Mouse (Mus musculus) cerebellum, adult 9-10 months (tissue): Measurements from ENCODE around the gene Osr1.

Source experiments
- DNase-seq: peaks from one replicate; pipeline ENCODE4 v3.0.0; 2022

Osr1 gene

DNA sequence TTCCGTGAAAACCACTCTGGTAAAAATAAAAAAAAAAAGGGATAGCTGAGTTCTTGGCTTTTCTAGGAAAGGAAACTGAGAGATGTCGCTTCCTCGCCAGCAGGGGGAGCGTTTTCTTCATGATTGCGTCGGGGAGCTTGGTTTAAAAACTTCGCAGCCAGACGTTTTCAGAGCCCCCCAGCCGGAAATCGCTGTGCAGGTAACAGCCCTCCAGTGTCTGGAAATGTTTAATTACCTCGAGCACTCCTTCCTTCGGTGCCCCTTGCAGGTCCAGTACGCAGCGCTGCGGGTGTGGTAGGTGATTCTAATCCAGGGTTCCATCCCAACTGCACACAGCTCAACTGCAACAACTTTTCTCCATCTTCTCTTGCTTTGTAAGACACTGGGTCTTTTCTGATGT, at the start of gene Osr1:
Osr1 (plus strand) TSS at position 146 of the 400 bp plus-strand sequence.
- peak; percentile 25 for DNase-seq

DNA sequence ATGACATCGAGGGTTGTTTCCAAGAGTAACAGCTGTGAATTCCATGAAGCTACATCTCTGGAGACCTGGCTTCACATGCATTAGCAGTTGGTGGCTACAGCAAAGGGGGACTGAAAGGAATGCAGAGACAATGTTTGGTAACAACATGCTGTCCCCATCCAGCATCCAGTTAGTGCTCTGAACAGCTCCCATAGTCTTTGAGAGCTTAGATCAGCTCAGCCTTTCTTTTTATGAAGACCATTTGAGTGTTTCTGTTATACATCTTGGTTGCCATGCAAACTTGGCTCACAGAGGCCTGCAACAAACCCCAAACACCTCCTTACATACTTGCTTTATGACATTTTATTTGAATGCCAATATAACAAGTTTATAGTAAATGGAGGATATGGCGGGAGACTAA, 19.6 kb upstream of the Osr1 start:
- DNase-seq: no peak

DNA sequence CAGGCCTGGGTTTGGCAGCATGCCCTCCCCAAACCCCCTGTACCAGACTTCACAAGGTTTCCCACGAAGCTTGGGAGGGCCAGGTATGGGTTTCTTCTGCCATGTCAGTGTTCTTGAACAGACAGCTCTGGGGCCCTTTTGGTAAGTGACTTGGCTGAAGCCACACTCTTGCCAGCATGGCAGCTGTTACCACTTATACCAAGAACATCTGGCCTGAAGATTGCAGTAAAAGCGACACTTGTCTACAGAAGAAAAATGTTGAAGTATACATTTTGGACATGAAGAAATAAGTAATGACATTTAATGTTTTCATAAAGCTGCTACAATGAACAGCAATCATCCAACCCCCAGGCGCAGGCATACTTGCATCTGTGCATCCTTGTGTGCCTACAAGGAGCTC, 5.0 kb upstream of the Osr1 start:
- no peak for DNase-seq

DNA sequence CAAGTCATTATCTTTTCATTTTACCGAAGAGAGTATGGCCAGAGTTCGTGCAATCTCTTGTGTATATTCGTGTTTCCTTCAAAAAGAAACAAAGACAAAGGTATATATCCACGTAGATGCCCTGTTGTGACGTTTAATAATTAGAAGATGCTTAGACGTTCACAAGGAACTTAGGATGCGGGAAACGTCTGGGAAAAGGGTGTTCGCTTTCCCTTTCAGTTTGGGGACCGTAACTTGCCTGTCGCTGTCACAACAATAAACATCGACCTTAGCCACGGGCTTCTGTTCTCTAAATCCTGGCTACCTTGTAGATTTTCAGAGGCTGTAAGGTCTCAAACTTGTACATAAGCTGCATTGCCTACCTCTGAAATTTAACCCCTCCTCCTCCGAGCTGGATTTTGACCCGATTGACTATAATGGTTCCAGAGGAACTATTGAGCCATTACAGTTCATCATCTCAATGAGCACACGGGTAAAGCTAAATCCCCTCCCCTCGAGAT, 630 bp downstream of the Osr1 start:
- no peak for DNase-seq

DNA sequence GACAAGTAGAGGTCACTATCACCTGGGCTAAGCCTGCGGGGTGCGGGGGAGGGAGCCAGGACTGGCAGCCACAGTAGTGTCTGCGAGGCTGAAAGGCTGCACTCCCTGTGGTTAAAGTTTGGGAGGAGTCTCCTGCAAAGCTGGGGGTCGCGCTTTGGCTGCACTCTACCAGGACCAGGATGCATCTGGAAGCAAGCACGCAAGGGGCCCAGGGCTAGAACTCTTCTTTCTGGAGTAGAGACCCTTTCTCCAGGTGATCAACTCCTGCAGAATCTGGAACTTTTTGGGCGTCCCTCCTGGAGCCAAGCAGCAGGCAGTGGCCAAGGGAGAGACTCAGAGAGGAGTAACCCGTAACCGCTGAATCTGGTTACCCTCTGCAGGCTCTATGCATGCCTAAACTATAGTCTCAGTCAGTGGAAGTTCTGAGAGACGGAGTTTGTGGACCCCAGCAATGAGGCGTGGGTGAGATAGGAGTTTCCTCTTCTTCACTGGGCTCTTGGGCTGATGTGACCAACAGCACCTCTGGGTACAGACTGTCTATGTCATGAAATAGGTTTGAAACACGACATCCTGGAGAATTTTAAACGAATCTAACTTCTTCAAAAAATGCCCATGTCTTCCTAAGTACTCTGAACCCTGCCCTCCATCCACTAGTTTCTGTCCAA, 1.5 kb downstream of the Osr1 start:
- DNase-seq: no peak

DNA sequence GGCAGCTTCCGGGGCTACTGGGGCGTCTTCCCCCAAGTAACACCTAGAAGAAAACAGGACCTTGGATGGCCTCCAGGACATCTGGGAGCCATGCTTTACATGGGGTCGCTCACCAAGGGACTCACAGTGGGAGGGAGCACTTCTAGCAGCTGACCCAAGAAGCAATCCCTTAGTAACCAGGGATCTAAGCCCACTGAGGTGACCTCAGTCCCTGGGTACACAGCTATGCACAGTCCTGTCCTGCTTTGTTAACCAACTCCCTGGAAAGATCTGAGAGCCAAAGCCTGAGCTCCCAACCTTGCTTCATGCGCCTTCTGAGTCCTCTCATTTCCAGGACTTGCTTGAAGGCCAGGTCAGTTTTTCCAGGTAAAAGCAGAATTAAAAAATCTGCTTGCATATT, 2.1 kb downstream of the Osr1 start:
- no peak for DNase-seq

DNA sequence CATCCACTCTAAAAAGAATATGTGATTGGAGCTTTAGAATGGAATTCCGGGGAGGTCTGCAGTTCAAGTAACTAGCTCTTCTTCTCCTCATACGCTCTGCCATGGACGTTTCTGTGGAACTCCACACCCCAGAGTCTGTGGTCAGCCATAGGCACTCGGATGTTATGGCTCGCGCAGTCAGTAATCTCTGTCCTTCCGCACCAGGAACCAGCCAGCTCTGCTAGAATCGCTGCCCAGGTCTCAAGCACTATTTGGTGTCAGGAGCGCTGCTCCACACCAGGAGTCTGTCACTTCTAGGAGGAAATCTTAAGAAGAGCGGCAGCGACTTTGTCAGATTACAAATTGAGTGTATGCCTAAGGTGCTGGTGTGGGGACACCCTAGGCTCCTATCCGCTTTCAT, 3.8 kb downstream of the Osr1 start:
- DNase-seq: no peak

DNA sequence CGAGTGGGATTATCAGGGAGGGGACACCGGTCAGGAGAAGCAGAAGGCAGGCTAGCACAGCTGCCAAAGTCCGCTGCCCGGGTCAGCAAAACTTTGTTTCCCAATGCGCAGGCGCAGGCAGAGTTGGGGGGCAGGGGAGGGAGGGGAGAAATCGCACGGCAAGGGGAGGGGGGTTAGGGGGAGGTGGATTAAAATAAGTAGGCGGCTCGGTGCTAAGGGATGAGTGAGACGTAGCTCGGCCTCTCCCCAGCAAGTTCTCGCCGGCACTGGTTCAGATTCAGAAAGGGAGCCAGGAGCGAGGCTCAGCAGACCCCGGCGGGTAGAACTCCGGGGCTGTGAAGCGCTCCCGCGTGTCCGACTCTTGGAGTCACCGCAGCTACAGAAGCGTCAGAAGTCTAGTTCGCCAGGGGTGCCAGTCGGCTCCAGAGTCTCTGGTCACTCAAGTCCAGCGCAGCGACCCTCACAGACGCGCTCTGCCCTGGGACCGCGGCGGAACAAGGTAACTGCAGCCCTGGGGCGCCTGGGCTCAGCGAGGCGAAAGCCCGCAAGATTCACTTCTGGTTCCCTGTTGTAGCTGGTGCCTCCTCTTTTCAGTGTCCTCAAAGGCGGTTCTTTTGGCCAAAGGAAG, 4.4 kb downstream of the Osr1 start:
- DNase-seq: no peak

DNA sequence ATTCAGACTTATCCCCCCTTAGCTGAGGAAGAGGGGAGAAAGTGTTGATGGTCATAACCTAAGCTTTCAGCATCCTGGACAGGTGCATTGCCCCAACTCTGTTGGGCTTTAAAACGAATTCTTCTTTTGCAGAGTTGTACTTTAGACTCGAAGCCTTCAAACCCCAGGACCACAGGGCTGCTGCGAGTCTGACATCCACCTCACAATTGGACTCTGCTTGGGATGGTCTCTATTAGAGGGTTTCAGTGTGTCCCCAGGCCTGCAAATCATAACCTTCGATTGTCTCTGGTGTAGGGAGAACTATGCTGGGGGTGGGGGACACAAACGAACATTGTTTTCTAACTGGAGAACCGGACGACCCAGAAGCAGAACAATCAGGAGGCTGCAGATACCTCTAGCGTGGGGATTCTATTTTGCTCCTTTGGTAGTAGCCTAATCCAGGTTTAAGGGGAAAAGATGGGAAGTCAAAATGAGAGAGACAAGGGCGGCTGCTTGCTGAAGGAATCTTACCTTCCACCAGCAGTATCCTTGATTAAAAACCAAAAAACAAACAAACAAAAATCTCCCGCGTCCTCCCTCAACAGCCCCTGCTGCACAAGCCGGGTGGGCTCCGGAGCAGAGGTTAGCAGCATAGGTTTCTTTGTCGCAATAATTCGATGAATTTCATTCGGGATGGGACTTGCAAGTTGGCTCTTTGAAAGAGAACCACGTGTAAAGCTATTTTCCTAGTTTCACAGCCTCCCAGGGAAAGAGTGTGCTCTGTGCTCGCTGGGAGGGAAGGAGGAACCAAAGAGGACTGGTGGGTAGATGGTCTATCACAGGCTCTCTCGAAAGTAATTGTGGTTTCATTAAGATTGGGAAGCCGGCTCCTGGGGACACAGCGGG, 5.5 kb downstream of the Osr1 start:
- DNase-seq: no peak

DNA sequence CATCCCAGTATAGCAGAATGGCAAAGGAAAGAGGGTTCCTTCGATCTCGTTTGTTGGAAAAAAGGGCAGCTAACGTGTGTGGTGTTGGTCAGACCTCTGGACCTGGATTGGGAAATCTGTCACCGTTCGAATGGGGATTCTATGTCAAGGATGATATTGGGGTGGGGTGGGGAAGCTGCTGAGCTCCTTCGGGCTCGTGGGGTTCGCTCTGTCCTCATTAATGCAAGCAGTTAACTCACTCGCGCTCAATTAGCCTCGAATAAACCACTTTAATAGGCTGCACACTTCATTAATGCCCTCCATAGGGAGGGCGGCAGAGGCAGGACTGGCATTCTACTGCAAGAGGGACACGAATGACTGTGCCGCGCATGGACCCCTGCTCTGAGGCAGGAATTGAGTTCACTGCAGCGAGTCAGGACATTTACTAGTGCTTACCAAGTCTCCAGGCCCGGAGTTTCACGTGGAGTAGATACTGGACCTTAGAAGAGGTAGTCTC, 6.2 kb downstream of the Osr1 start:
- no peak for DNase-seq

DNA sequence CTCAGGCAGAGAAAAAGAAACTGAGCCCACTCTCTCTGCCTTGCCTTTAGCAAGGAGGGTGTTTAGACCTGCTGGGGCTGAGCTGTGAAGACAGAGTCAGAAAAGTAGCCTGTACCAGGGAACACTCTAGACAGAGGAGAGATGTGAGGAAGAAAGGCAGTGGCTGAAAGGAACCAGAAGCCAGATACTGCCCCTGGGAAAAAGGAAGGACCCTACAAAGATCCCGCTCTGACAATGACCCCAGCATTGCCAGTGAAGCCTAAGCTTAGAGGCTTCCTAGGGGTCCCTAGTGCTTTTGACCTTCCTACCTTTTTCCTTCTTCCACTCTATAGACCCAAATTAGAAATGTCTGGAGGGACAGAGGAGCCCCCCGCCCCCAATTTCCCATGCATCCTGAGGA, 7.7 kb downstream of the Osr1 start:
- DNase-seq: no peak

DNA sequence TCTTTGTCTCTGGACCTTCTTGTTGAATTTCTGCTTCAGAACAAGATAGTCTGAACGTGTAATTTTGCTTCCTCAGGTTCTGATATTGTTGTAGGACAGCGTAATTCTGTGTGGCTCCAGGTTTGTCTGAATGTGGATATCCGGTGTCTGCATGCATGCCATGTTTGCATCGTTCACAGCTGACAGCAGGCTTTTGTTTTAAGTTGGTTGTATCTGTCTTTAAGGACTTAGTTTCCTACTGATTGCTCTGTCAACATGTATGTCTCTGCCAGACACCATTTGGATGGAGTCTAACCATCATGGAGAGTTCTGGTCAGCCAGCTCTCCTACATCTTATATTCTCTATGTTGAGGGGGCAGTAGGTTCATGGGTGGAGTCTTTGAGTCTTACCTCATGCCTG, 8.7 kb downstream of the Osr1 start:
- DNase-seq: no peak

DNA sequence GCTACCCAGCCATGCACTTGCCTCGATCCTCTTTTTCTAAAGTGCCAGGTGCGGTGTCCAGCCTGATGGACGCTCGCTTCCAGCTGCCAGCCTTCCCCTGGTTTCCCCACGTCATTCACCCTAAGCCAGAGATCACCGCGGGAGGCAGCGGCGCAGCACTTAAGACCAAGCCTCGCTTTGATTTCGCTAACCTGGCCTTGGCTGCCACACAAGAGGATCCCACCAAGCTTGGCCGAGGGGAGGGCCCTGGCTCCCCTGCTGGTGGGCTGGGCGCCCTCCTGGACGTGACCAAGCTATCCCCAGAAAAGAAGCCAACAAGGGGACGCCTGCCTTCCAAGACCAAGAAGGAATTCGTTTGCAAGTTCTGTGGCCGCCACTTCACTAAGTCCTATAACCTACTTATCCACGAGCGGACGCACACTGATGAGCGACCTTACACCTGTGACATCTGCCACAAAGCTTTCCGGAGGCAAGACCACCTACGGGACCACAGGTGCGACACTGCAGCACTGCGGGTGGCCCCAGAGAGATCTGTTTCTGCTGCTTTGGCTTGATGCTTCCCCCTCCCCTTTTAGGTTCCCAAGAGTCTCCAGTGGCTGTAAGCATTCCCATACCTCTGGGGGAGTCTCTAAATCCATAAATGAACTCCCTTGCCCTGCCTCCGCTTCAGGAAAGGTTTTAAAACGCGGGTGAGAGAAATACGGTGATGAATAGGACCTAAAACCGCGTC, 9.6 kb downstream of the Osr1 start:
- DNase-seq: no peak

DNA sequence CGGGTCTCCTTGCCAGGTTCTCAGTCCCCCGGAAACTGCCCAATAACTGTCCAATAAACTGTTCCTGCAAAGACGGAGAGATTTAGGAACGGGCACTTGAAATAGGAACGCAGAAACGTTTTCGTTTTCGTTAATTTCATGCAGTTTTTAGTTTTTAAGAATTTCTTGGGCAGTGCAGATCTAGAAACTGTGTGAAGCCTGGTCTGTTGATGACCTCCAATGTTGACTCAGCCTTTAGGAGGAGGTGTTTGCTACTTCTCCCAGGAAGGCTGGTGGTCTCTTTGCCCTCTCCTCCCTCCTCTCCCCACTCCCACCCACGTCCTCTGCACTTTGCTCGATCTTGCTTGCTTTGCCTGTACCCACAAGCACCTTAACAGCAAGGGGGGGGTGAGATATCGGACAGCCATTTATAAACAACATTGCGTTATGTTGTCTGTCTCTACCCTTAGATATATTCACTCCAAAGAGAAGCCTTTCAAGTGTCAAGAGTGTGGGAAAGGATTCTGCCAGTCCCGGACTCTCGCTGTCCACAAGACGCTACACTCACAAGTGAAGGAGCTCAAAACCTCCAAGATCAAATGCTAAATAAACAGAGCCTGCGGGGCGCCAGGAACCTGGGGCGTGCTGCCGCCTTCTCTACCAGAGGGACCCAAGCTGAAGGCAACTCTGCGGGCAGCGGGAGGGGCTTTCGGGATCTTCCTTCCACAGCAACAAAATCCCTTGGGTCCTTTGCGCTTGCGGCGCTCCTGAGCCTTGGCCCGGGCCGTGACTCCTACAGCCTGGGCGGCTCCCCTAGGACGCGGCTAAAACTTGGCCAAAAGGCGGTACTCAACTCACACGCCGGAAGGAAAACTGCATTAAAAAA, 10.4 kb downstream of the Osr1 start:
- DNase-seq: no peak

DNA sequence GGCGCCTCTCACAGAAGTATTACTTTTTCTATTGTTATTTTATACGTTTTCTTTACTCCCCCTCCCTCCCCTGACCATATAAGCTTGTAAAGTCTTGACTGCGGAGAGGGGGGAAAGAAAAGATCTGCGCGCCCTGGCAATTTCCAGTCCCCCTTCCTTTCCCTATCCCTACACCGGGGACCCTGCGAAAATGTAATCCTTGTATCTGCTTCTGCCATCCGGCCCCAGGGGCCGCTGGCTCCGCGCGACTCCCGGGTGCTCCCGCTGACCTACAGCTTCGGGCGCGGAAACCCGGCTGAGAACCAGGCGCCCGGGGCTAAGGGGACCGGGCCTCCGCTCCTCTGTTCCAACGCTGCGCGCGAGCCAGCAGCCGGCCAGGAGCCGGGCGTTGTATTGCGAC, 11.1 kb downstream of the Osr1 start:
- DNase-seq: no peak

DNA sequence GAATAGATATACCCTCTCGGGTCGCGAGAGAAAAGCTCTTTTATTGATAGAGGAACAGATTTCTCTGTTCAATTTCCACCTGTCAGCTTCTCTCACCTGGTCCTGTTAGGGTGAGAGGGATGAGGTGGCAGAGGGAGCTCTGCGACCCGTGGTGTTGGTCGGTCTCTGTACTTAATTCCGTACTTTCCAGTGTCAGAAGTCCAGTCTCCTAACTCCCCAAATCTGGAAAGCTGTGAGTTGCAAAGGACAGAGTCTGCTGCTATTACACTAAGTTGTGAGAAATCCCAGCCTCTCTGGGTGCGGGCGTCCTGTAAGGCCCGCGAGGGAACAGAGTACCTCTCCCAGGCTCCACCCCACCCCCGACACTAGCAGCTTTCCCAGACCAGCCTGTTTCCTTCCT, 11.6 kb downstream of the Osr1 start:
- DNase-seq: no peak

DNA sequence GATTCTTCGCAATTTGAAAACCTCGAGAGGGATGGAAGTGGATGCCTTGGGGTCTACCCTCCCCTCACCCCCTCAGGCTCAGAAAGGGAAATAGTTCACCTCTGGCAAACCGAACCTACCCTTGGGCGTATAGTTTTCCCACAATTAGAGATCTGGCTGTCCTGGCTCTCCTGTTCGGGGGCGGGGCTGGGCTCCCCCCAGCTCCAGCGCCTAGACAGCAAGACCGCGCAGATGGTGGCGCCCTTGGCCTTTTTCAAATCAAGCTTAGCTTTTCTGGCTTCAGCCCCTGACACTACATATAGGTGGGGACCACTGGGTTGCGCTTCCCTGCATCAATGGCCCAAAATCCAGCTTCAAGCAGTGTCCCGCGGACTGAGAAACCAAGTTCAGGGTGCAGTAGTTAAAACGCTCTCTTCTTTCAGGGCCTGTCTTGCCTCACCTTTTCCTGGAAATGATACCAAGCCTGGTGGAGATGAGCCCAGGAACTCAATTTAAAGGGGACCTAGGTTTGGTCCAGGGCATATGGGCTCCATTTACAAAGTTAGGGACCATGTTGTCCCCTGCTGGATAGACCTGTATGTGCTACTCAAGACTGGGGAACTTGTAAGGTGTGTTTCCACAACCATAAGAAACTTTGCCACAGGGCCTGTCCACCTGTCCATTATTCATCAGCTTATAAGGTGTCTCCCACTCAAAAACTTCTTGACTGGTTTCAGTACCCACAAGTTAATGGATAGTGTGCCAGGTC, 12.5 kb downstream of the Osr1 start:
- DNase-seq: no peak

DNA sequence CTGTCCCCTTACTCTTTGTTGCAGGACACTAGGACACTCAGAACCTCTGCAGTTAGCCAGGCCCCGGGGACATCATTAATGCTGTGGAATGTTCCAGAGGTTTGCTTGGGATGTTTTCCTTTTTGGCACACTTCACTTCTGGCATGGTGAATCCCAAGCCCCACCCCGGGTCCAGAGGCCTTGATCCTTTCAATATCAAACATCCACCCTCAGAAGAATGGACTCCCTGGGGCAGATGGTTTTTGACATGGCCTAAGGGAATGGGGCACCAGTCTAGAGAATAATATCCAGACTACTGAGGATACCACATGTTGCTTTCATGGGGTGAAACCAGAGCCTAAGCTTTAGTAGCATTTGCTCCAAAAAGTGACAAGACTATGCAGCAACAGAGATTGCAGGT, 13.5 kb downstream of the Osr1 start:
- no peak for DNase-seq

DNA sequence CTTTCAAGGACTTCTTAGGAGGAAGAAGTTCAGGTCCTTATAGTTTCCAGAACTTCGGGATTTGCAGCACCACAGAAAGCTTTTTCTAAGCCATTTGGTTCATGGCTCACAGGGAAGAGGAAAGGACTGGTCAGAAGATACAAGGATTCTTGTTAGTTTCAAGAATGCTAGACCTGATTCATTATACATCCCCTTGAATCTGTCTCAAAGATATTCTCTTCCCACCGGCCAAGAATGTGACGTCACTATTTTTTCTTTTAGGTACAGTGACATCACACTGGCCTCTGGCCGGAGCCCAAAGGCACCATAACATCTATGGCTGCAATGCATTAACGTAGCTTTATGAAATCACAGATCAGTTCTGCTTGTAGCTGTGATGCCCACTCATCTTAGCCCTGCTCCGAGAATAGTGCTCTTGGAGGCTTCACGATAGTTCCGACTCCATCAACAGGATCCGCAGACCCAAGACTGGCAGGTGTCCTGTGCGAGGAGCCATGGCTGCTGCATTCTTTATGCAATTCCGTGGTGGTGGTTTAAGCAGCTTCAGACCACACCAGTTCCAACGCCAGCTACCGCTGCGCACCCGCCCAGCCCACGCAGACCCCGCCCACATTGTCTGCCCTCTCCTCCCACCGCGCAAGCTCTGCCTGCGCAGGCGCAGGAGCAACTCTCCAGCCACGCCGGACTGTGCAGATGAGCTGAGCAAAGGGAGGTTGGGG, 14.6 kb downstream of the Osr1 start:
- DNase-seq: no peak

DNA sequence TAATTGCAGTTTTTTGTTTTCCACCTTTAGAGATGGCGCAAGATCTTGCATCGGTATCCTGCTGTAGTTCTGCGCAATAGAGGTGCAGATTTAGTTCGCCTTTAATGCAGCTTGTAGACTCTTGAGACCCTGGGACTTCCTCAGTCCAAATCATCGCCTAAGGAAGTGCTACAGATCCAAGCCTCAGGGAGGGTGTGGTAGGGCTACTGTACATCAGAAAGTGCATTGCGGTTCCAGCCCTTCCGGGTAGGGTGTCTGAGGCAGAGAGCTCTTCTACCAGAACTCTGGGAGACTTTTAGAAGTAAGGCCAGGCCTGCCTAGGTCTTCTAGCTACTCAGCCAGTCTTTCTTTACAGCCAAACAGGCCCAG, 15.2 kb downstream of the Osr1 start:
- no peak for DNase-seq

DNA sequence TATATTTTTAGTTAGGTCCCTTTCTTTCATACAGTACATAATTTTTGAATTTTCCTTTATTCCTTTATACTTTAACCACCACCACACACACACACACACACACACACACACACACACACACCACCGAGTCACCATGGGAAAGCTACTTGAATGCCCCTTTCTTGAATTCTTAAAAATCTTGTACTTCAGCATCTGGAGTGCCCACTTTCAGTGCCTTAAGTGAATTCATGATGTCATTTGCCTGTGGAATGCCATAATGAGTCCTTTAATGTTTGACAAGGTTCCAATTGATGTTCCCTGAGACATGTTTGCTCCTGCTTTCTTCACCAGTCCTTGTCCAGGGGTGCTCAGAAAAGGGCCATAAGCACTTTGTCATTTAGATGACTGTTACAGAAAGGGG, 17.8 kb downstream of the Osr1 start:
- no peak for DNase-seq
